Mouse (Mus musculus): ENCODE measurements around the gene Etnppl. TPM values are rescaled to one million over a fixed set of nuclear protein-coding genes. Genes with fewer than 3 reads are reported as not detected.

Etnppl gene
- polyA plus RNA-seq, 1 experiment from 2014 or later, result not detected

- H3K4me3 ChIP-seq (ENCODE audit: low read depth, low read length), result no peak overlapping the region
- no peak for ATAC-seq (ENCODE audit: insufficient number of reproducible peaks, insufficient read depth, low FRiP score, low read depth)
- WGBS, result 63% methylated on average over 7 of the region's 7 CpGs
These were observed 33.2 kb upstream of the Etnppl start for GRCm38 (mm10) chr3:130584007-130584406.

DNA sequence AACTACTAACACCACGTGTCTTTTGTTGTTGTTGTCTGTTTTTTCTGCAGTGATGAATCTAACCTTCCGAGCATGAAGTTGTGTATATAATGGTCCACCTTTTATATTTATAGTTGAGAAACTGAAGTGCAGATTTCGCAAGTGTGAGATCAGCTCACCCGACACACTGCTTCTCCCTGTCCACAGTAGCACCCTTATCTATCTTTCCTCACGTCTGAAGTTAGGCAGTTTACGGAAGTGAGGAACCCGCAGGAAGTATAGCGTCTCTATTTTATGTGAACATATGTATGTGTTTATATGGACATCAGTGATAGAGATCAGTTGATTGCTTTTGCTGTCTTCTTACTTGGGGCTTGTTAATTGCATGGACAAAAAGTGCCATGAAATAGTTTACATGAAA is 22.2 kb upstream of the Etnppl start:
- no peaks in the 10 kb centered on the region for H3K9me3 ChIP-seq (ENCODE audit: control insufficient read depth, low read depth, low read length)
- no peak for ATAC-seq (ENCODE audit: insufficient number of reproducible peaks, insufficient read depth, low FRiP score, low read depth)

More at GRCm38 (mm10) chr3:130584007-130584406, 33.2 kb upstream of the Etnppl start:
- Histone ChIP-seq H3K27me3 (ENCODE audit: control insufficient read depth, insufficient read depth, low read length) (no peaks in the 10 kb centered on the region), H3K36me3 (ENCODE audit: control insufficient read depth, insufficient read depth, low read length) (no peaks in the 10 kb centered on the region), H3K4me2 (replicated peaks; ENCODE audit: low read depth, low read length) (no peak overlapping the region), H3K27ac (ENCODE audit: low read length) (no peak overlapping the region), H3K4me1 (ENCODE audit: control insufficient read depth, insufficient read depth, low read length) (0 out of 2 replicates have a peak, but pooled peaks cover 5% of the 10 kb centered on the region), H3K9me3 (ENCODE audit: control insufficient read depth, low read depth, low read length) (no peaks in the 10 kb centered on the region), H3K9ac (replicated peaks; ENCODE audit: low read depth, low read length) (no peak overlapping the region)

GRCm38 (mm10) chr3:130601491-130601890 is 15.8 kb upstream of the Etnppl start:
- 72% methylated on average over 10 of the region's 10 CpGs for WGBS
- Histone ChIP-seq H3K4me1 (ENCODE audit: control insufficient read depth, insufficient read depth, low read length) (no peaks in the 10 kb centered on the region), H3K27ac (ENCODE audit: low read length) (no peak overlapping the region), H3K4me2 (replicated peaks; ENCODE audit: low read depth, low read length) (no peak overlapping the region), H3K27me3 (ENCODE audit: control insufficient read depth, insufficient read depth, low read length) (no peaks in the 10 kb centered on the region), H3K4me3 (ENCODE audit: low read depth, low read length) (no peak overlapping the region), H3K9me3 (ENCODE audit: control insufficient read depth, low read depth, low read length) (no peaks in the 10 kb centered on the region), H3K36me3 (ENCODE audit: control insufficient read depth, insufficient read depth, low read length) (no peaks in the 10 kb centered on the region), H3K9ac (replicated peaks; ENCODE audit: low read depth, low read length) (no peak overlapping the region)
- no peak for ATAC-seq (ENCODE audit: insufficient number of reproducible peaks, insufficient read depth, low FRiP score, low read depth)

More for the DNA sequence above, 22.2 kb upstream of the Etnppl start:
- 73% methylated on average over 8 of the region's 8 CpGs for WGBS
- Histone ChIP-seq H3K4me3 (ENCODE audit: low read depth, low read length) (no peak overlapping the region), H3K4me2 (replicated peaks; ENCODE audit: low read depth, low read length) (no peak overlapping the region), H3K36me3 (ENCODE audit: control insufficient read depth, insufficient read depth, low read length) (no peaks in the 10 kb centered on the region), H3K27ac (ENCODE audit: low read length) (no peak overlapping the region), H3K27me3 (ENCODE audit: control insufficient read depth, insufficient read depth, low read length) (no peaks in the 10 kb centered on the region), H3K9ac (replicated peaks; ENCODE audit: low read depth, low read length) (no peak overlapping the region), H3K4me1 (ENCODE audit: control insufficient read depth, insufficient read depth, low read length) (no peaks in the 10 kb centered on the region)

DNA sequence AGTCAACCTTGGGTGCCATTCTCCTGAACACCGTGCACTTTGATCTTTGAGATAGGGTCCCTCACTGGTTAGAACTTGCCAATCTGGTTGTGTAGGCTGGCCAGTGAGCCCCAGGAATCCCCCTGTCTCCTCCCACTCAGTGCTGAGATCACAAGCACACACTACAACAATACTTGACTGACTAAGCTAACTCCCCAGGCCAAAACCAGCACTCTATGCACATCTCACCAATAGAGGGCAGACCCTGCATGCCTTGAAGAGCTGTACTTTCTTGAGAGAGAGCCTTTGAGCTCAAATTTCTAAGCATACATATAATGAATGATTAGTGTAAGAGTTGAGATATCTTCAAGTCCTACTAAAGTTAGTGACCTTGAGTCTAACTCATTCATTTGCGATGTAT is 9.3 kb upstream of the Etnppl start:
- no peak overlapping the region for H3K27ac ChIP-seq (ENCODE audit: low read length)
- ATAC-seq (ENCODE audit: insufficient number of reproducible peaks, insufficient read depth, low FRiP score, low read depth), result no peak
- no peak overlapping the region for H3K9ac ChIP-seq (replicated peaks; ENCODE audit: low read depth, low read length)
- H3K4me1 ChIP-seq (ENCODE audit: control insufficient read depth, insufficient read depth, low read length), result no peaks in the 10 kb centered on the region
- WGBS, result 76% methylated on average over 2 of the region's 2 CpGs
- H3K9me3 ChIP-seq (ENCODE audit: control insufficient read depth, low read depth, low read length), result no peaks in the 10 kb centered on the region
- H3K36me3 ChIP-seq (ENCODE audit: control insufficient read depth, insufficient read depth, low read length), result no peaks in the 10 kb centered on the region
- H3K27me3 ChIP-seq (ENCODE audit: control insufficient read depth, insufficient read depth, low read length), result no peaks in the 10 kb centered on the region
- no peak overlapping the region for H3K4me3 ChIP-seq (ENCODE audit: low read depth, low read length)
- no peak overlapping the region for H3K4me2 ChIP-seq (replicated peaks; ENCODE audit: low read depth, low read length)

GRCm38 (mm10) chr3:130614444-130614843 is 2.8 kb upstream of the Etnppl start:
- no peak overlapping the region for H3K9ac ChIP-seq (replicated peaks; ENCODE audit: low read depth, low read length)
- no peaks in the 10 kb centered on the region for H3K27me3 ChIP-seq (ENCODE audit: control insufficient read depth, insufficient read depth, low read length)
- H3K27ac ChIP-seq (ENCODE audit: low read length), result no peak overlapping the region
- no peak overlapping the region for H3K4me2 ChIP-seq (replicated peaks; ENCODE audit: low read depth, low read length)
- WGBS, result 74% methylated on average over 9 of the region's 9 CpGs
- no peak overlapping the region for H3K4me3 ChIP-seq (ENCODE audit: low read depth, low read length)
- no peak for ATAC-seq (ENCODE audit: insufficient number of reproducible peaks, insufficient read depth, low FRiP score, low read depth)
- H3K4me1 ChIP-seq (ENCODE audit: control insufficient read depth, insufficient read depth, low read length), result no peaks in the 10 kb centered on the region
- H3K36me3 ChIP-seq (ENCODE audit: control insufficient read depth, insufficient read depth, low read length), result no peaks in the 10 kb centered on the region
- H3K9me3 ChIP-seq (ENCODE audit: control insufficient read depth, low read depth, low read length), result no peaks in the 10 kb centered on the region

DNA sequence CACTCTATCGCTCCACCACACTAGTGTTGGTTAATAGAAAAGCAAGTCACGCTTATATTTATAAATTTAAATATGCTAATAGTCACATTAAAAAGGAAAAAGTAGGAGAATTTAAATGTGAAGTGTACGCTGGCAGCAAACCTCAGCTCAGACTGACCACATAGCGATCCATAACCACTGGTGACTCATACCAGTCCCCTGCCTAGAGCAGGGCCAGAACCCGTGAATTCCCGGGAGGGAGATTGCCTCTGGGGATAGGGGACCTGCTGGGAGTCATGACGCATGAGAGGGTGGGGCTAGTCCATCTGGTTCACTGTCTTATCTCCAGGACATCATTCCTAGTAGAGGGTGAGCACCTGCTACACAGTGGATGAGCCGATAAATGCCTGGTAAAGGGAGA is 1.6 kb upstream of the Etnppl start:
- H3K9me3 ChIP-seq (ENCODE audit: control insufficient read depth, low read depth, low read length), result no peaks in the 10 kb centered on the region
- no peak overlapping the region for H3K4me3 ChIP-seq (ENCODE audit: low read depth, low read length)
- H3K9ac ChIP-seq (replicated peaks; ENCODE audit: low read depth, low read length), result no peak overlapping the region
- H3K4me1 ChIP-seq (ENCODE audit: control insufficient read depth, insufficient read depth, low read length), result no peaks in the 10 kb centered on the region
- no peak overlapping the region for H3K4me2 ChIP-seq (replicated peaks; ENCODE audit: low read depth, low read length)
- no peaks in the 10 kb centered on the region for H3K36me3 ChIP-seq (ENCODE audit: control insufficient read depth, insufficient read depth, low read length)
- 59% methylated on average over 8 of the region's 8 CpGs for WGBS
- no peak overlapping the region for H3K27ac ChIP-seq (ENCODE audit: low read length)
- H3K27me3 ChIP-seq (ENCODE audit: control insufficient read depth, insufficient read depth, low read length), result no peaks in the 10 kb centered on the region
- ATAC-seq (ENCODE audit: insufficient number of reproducible peaks, insufficient read depth, low FRiP score, low read depth), result no peak

DNA sequence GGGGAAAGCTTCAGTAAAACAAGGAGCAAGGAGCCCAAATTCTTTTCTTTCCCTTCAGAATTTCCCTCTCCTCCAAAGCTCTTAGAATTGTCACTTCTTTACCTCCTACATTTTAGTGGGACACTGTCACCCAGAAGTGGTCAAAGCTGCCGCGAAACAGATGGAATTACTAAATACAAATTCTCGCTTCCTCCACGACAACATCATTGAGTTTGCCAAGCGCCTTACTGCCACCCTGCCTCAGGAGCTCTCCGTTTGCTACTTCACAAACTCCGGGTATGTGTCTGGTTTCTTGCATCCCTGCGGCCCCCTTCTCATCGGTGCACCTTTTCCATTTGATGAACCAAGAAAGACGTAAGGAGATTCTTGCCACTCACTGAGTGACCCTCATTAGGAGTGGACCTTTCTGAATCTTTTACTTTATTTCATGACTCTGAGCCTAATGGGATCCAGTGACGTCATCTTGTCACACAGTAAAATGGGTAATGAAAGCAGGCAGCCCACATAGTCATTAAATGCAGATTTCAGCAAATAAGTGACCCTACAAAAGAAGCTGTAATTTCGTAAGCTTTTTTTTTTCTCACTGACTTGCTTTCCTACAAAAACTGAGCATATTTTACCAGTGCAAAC is 3.4 kb downstream of the Etnppl start:
- H3K9ac ChIP-seq (replicated peaks; ENCODE audit: low read depth, low read length), result no peak overlapping the region
- H3K4me2 ChIP-seq (replicated peaks; ENCODE audit: low read depth, low read length), result no peak overlapping the region
- H3K36me3 ChIP-seq (ENCODE audit: control insufficient read depth, insufficient read depth, low read length), result no peaks in the 10 kb centered on the region
- 73% methylated on average over 12 of the region's 12 CpGs for WGBS
- no peaks in the 10 kb centered on the region for H3K27me3 ChIP-seq (ENCODE audit: control insufficient read depth, insufficient read depth, low read length)
- no peak overlapping the region for H3K4me3 ChIP-seq (ENCODE audit: low read depth, low read length)
- no peak overlapping the region for H3K27ac ChIP-seq (ENCODE audit: low read length)
- no peaks in the 10 kb centered on the region for H3K4me1 ChIP-seq (ENCODE audit: control insufficient read depth, insufficient read depth, low read length)
- no peak for ATAC-seq (ENCODE audit: insufficient number of reproducible peaks, insufficient read depth, low FRiP score, low read depth)
- H3K9me3 ChIP-seq (ENCODE audit: control insufficient read depth, low read depth, low read length), result no peaks in the 10 kb centered on the region

- no peaks in the 10 kb centered on the region for H3K4me1 ChIP-seq (ENCODE audit: control insufficient read depth, insufficient read depth, low read length)
- no peak overlapping the region for H3K4me3 ChIP-seq (ENCODE audit: low read depth, low read length)
- ATAC-seq (ENCODE audit: insufficient number of reproducible peaks, insufficient read depth, low FRiP score, low read depth), result no peak
- H3K4me2 ChIP-seq (replicated peaks; ENCODE audit: low read depth, low read length), result no peak overlapping the region
- H3K27me3 ChIP-seq (ENCODE audit: control insufficient read depth, insufficient read depth, low read length), result no peaks in the 10 kb centered on the region
- H3K27ac ChIP-seq (ENCODE audit: low read length), result no peak overlapping the region
- 92% methylated on average over 5 of the region's 5 CpGs for WGBS
- no peak overlapping the region for H3K9ac ChIP-seq (replicated peaks; ENCODE audit: low read depth, low read length)
- peaks cover 7% of the 10 kb centered on the region; the same call in 1 of the 2 replicates for H3K9me3 ChIP-seq (ENCODE audit: control insufficient read depth, low read depth, low read length)
- H3K36me3 ChIP-seq (ENCODE audit: control insufficient read depth, insufficient read depth, low read length), result no peaks in the 10 kb centered on the region
These were observed 11.1 kb downstream of the Etnppl start for GRCm38 (mm10) chr3:130628358-130628757.

DNA sequence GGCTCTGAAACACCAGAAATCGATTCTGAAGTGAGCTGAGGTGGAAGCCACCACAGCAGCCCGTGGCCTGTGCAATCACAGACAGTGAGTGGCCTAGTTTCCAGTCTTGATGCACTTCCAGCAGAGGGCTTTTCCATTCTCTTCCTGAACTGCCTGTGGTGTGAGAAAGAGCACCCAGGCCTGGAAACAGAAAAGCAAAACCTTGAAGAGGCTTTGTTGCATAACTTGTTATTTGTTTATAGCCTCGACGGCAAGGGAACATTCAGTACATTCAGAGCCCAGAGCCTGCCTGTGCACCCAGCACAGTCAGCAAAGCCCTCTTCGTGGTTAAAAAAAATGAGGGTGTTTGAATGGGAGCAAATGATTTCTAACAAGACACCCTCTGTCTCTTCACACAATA is 16.6 kb downstream of the Etnppl start:
- no peak for ATAC-seq (ENCODE audit: insufficient number of reproducible peaks, insufficient read depth, low FRiP score, low read depth)
- Histone ChIP-seq H3K27ac (ENCODE audit: low read length) (no peak overlapping the region), H3K4me2 (replicated peaks; ENCODE audit: low read depth, low read length) (no peak overlapping the region), H3K9ac (replicated peaks; ENCODE audit: low read depth, low read length) (no peak overlapping the region), H3K27me3 (ENCODE audit: control insufficient read depth, insufficient read depth, low read length) (no peaks in the 10 kb centered on the region), H3K9me3 (ENCODE audit: control insufficient read depth, low read depth, low read length) (no peaks in the 10 kb centered on the region), H3K4me1 (ENCODE audit: control insufficient read depth, insufficient read depth, low read length) (no peaks in the 10 kb centered on the region), H3K36me3 (ENCODE audit: control insufficient read depth, insufficient read depth, low read length) (no peaks in the 10 kb centered on the region), H3K4me3 (ENCODE audit: low read depth, low read length) (no peak overlapping the region)
- WGBS, result 69% methylated on average over 5 of the region's 5 CpGs

Measured in stomach, embryonic 14.5 days (tissue).